ENCODE assay signal across 23 mouse cellular contexts in the genomic region with DNA sequence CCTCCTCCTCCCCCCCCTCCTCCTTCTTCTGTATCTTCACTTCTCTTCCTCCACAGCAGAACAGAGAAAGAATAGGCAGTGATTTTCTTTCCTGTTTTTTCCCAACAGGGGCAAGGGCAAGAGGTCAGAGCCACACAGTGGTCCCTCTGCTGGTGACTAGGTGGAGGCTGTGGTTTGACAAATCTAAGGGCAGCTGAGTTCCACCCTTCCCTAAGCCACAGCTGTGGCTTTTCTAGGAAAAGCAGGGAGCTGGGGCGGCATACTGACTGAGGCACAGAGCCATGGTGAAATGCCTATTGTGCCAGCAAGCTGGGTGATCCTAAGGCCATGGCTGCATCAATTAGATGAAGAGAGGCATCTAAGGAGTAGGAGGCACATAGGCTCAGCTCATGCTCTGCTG.
DNase-seq lines count a peak whose midpoint lies in the region; ATAC-seq and TF ChIP-seq lines count a peak whose summit lies in the region.
"Had no signal": no experiment of that assay in that cellular context is flagged by ENCODE, and none has a peak within 500 bp of the region (broad histone marks: within the 10 kb centered on the region; RNA-seq: fewer than 3 reads in every experiment).

No protein-coding gene starts in this region.

- DNase-seq in heart, postnatal 0 days (ENCODE audit: low spot score): no peak
- DNase-seq in liver, embryonic 14.5 days (ENCODE audit: low read depth in 3 of 3, low spot score in 3 of 3): no peak
- DNase-seq in liver: no peak
- peak; percentile 25 for DNase-seq in Muller cell, postnatal 12 days (ENCODE audit: inconsistent ontology term)
- no peak for DNase-seq in left cerebral cortex, adult 8-10 months (ENCODE audit: low spot score in 2 of 2)
- no peak for DNase-seq in lung, postnatal 36 days
- DNase-seq: cerebellum, adult 18-20 months; cerebellum, postnatal 25 days; heart, postnatal 4 days; kidney, adult 8-10 months; kidney, postnatal 36 days; layer of hippocampus, adult 9-11 months; lung, adult 18-20 months; lung, postnatal 14 days; retina, postnatal 1 day; thymus, adult 2 months had no signal

- no peak overlapping the region for H3K27ac ChIP-seq in heart, postnatal 0 days (ENCODE audit: low read depth)
- H3K27ac ChIP-seq in heart, embryonic 11.5 days (ENCODE audit: low read depth, low read length): no peak overlapping the region
- H3K27ac ChIP-seq in liver, embryonic 14.5 days: no peak overlapping the region
- H3K27ac ChIP-seq: limb, embryonic 12.5 days; stomach, embryonic 15.5 days had no signal

- no peak overlapping the region for H3K4me2 ChIP-seq in heart, postnatal 0 days (ENCODE audit: low read depth, low read length)
- H3K4me2 ChIP-seq in heart, embryonic 11.5 days: no peak overlapping the region
- H3K4me2 ChIP-seq in liver, embryonic 14.5 days (ENCODE audit: low read depth): no peak overlapping the region
- H3K4me2 ChIP-seq: limb, embryonic 12.5 days; stomach, embryonic 15.5 days had no signal

- H3K9me3 ChIP-seq in heart, postnatal 0 days (replicated peaks; ENCODE audit: control insufficient read depth, low read length): no peaks in the 10 kb centered on the region
- no peaks in the 10 kb centered on the region for H3K9me3 ChIP-seq in heart, embryonic 11.5 days (replicated peaks; ENCODE audit: control insufficient read depth, low read length)
- no peaks in the 10 kb centered on the region for H3K9me3 ChIP-seq in liver, embryonic 14.5 days (ENCODE audit: control insufficient read depth, low read length)
- H3K9me3 ChIP-seq: G1E; limb, embryonic 12.5 days; stomach, embryonic 15.5 days had no signal

- no peak overlapping the region for H3K4me3 ChIP-seq in heart, postnatal 0 days (ENCODE audit: low read depth, low read length)
- H3K4me3 ChIP-seq in heart, embryonic 11.5 days (ENCODE audit: low read depth, low read length): no peak overlapping the region
- no peak overlapping the region for H3K4me3 ChIP-seq in liver, embryonic 14.5 days (ENCODE audit: insufficient read depth in 1 of 2, low read depth in 2 of 2, low read length in 2 of 2)
- H3K4me3 ChIP-seq: erythroblast, embryonic 14.5 days; limb, embryonic 12.5 days; stomach, embryonic 15.5 days had no signal

- no peak overlapping the region for H3K9ac ChIP-seq in heart, postnatal 0 days (replicated peaks; ENCODE audit: low read depth, low read length)
- no peak overlapping the region for H3K9ac ChIP-seq in heart, embryonic 11.5 days (ENCODE audit: low read depth, low read length)
- H3K9ac ChIP-seq in liver, embryonic 14.5 days (replicated peaks): no peak overlapping the region
- H3K9ac ChIP-seq: limb, embryonic 12.5 days; stomach, embryonic 15.5 days had no signal

- peak; percentile 16; the same call in 1 of the 2 replicates for TF ChIP-seq CTCF in heart, postnatal 0 days (IDR thresholded peaks at IDR 0.05; ENCODE audit: low read depth)
- peak; percentile 43 for TF ChIP-seq CTCF in liver, embryonic 14.5 days (IDR thresholded peaks at IDR 0.05; ENCODE audit: low read depth)

- no peaks in the 10 kb centered on the region for H3K27me3 ChIP-seq in heart, postnatal 0 days (ENCODE audit: control insufficient read depth, insufficient read depth, low read length)
- no peaks in the 10 kb centered on the region for H3K27me3 ChIP-seq in heart, embryonic 11.5 days (ENCODE audit: control insufficient read depth, insufficient read depth, low read length)
- H3K27me3 ChIP-seq in liver, embryonic 14.5 days (ENCODE audit: control insufficient read depth, insufficient read depth, low read length): no peaks in the 10 kb centered on the region
- H3K27me3 ChIP-seq: limb, embryonic 12.5 days; stomach, embryonic 15.5 days had no signal

- peaks cover 10% of the 10 kb centered on the region for H3K4me1 ChIP-seq in heart, postnatal 0 days (ENCODE audit: control insufficient read depth, insufficient read depth)
- peaks cover 16% of the 10 kb centered on the region for H3K4me1 ChIP-seq in heart, embryonic 11.5 days (ENCODE audit: control insufficient read depth, insufficient read depth, low read length)
- H3K4me1 ChIP-seq in liver, embryonic 14.5 days (replicated peaks; ENCODE audit: control insufficient read depth in 2 of 2, insufficient read depth in 2 of 2, low read length in 1 of 2): peaks cover 8 to 14% of the 10 kb centered on the region in 2 experiments
- H3K4me1 ChIP-seq: stomach, embryonic 15.5 days had no signal

- no peaks in the 10 kb centered on the region for H3K36me3 ChIP-seq in heart, postnatal 0 days (replicated peaks; ENCODE audit: control insufficient read depth, insufficient read depth, low read length)
- H3K36me3 ChIP-seq in heart, embryonic 11.5 days (ENCODE audit: control insufficient read depth, insufficient read depth, low read length): no peaks in the 10 kb centered on the region
- H3K36me3 ChIP-seq in liver, embryonic 14.5 days (replicated peaks; ENCODE audit: control insufficient read depth, insufficient read depth, low read depth): no peaks in the 10 kb centered on the region
- H3K36me3 ChIP-seq: limb, embryonic 12.5 days; stomach, embryonic 15.5 days had no signal

- no peak for ATAC-seq in heart, postnatal 0 days (ENCODE audit: insufficient read depth, low read depth)
- ATAC-seq in heart, embryonic 11.5 days (replicated peaks; ENCODE audit: insufficient number of reproducible peaks, low FRiP score, low TSS enrichment): no peak
- no peak for ATAC-seq in liver, embryonic 14.5 days (ENCODE audit: insufficient read depth)
- ATAC-seq: forebrain, embryonic 14.5 days; hindbrain, embryonic 16.5 days had no signal

- no peak for TF ChIP-seq EP300 in heart, postnatal 0 days (IDR thresholded peaks at IDR 0.05; ENCODE audit: low read depth)
- TF ChIP-seq EP300 in liver, embryonic 14.5 days (IDR thresholded peaks at IDR 0.05; ENCODE audit: low read depth): no peak

- WGBS in heart, postnatal 0 days: 67% methylated on average over 1 of the region's 1 CpGs
- 68% methylated on average over 1 of the region's 1 CpGs for WGBS in heart, embryonic 11.5 days (ENCODE audit: insufficient replicate concordance)
- WGBS in liver, embryonic 14.5 days (ENCODE audit: insufficient replicate concordance): 5% methylated on average over 1 of the region's 1 CpGs
